Mouse (Mus musculus) spleen, postnatal 14 days (tissue): ENCODE measurements around the gene Cdk5r1.
"Not testable (repeated sequence)": the region's sequence is repeated elsewhere in the genome, so short reads cannot be mapped to it uniquely, and the experiment has no call there.

Experiments
- DNase-seq, 2 experiments: peaks; one replicate each; pipeline ENCODE4 v3.0.0; 2021 to 2022; ENCODE audit warnings: low spot score in 2 of 2

Cdk5r1 gene

GRCm38 (mm10) chr11:80476222-80477189 lies at the start of gene Cdk5r1:
Gene Cdk5r1 (plus strand): TSS chr11:80477023.
- DNase-seq: peak; percentile 62 to 75

- peak; percentile 87 to 94 for DNase-seq
Measured at GRCm38 (mm10) chr11:80428381-80429008, 48.3 kb upstream of the Cdk5r1 start, which contains the start of gene Psmd11. Gene Psmd11 (plus strand): TSS chr11:80428615.

GRCm38 (mm10) chr11:80429009-80429475 lies 47.8 kb upstream of the Cdk5r1 start:
- DNase-seq: peak; percentile 33 to 47

- no peak for DNase-seq
Measured at GRCm38 (mm10) chr11:80429500-80430166, 47.2 kb upstream of the Cdk5r1 start.

GRCm38 (mm10) chr11:80430366-80430910 lies 46.4 kb upstream of the Cdk5r1 start:
- DNase-seq: no peak

- no peak for DNase-seq
Measured at GRCm38 (mm10) chr11:80446916-80447315, 29.9 kb upstream of the Cdk5r1 start.

GRCm38 (mm10) chr11:80449859-80450258 lies 27.0 kb upstream of the Cdk5r1 start:
- DNase-seq: no peak

- no peak for DNase-seq
Measured at GRCm38 (mm10) chr11:80452242-80452641, 24.6 kb upstream of the Cdk5r1 start.

GRCm38 (mm10) chr11:80453198-80453597 lies 23.6 kb upstream of the Cdk5r1 start:
- DNase-seq: no peak

GRCm38 (mm10) chr11:80463605-80464130 lies 13.2 kb upstream of the Cdk5r1 start:
- DNase-seq: not testable (repeated sequence)

GRCm38 (mm10) chr11:80471836-80472605 lies 4.8 kb upstream of the Cdk5r1 start:
- no peak for DNase-seq

- DNase-seq: no peak
Measured at GRCm38 (mm10) chr11:80474175-80474691, 2.6 kb upstream of the Cdk5r1 start.

GRCm38 (mm10) chr11:80474846-80475245 lies 2.0 kb upstream of the Cdk5r1 start:
- no peak for DNase-seq

- no peak for DNase-seq
Measured at GRCm38 (mm10) chr11:80475544-80475943, 1.3 kb upstream of the Cdk5r1 start.

GRCm38 (mm10) chr11:80477341-80478199 lies 747 bp downstream of the Cdk5r1 start:
- no peak for DNase-seq

- no peak for DNase-seq
Measured at GRCm38 (mm10) chr11:80478694-80479412, 2.0 kb downstream of the Cdk5r1 start.

GRCm38 (mm10) chr11:80479425-80479824 lies 2.6 kb downstream of the Cdk5r1 start:
- no peak for DNase-seq

- DNase-seq: no peak
Measured at GRCm38 (mm10) chr11:80479906-80480866, 3.4 kb downstream of the Cdk5r1 start.
